Mouse (Mus musculus) macrophage (primary cell): ENCODE results near the gene Prpf38b. TPM values are rescaled to one million over a fixed set of nuclear protein-coding genes. Genes with fewer than 3 reads are reported as not detected.
A peak's percentile ranks its signal among the peaks of the same experiment; 100 is the strongest.

ENCODE experiments used
- H3K27ac ChIP-seq: fragments of 350-480 bp; formaldehyde crosslinking; 2 replicates; pipeline ENCODE4 v1.9.0; 2021
- H3K36me3 ChIP-seq: fragments of 350-480 bp; formaldehyde crosslinking; 2 replicates; pipeline ENCODE4 v1.9.0; 2021; ENCODE audit errors: inconsistent target
- H3K4me3 ChIP-seq: fragments of 350-480 bp; formaldehyde crosslinking; 2 replicates; pipeline ENCODE4 v1.9.0; 2021; ENCODE audit errors: inconsistent target
- H3K79me2 ChIP-seq: fragments of 350-480 bp; formaldehyde crosslinking; 2 replicates; pipeline ENCODE4 v1.9.0; 2021; ENCODE audit errors: inconsistent target
- WGBS: methylation state at CpG from one replicate; pipeline ENCODE4 v1.1.7; 2026; ENCODE audit warnings: inconsistent platforms; ENCODE audit not compliant: missing documents; 5-methylcytosine and 5-hydroxymethylcytosine counted together
- polyA plus RNA-seq: library from polyadenylated mRNA; stranded (reverse); fragments of 250-400 nt; gene quantifications from 3 replicates; pipeline ENCODE4 v1.2.4, GENCODE M21; 2018; ENCODE audit warnings: inconsistent platforms

Gene Prpf38b
- polyA plus RNA-seq, 1 experiment from 2014 or later: 154 TPM

- Histone ChIP-seq H3K27ac (peak overlapping the region; percentile 15; the same call in 1 of the 2 replicates), H3K79me2 (no peaks in the 10 kb centered on the region), H3K36me3 (no peaks in the 10 kb centered on the region), H3K4me3 (no peak overlapping the region)
- 64% methylated on average over 7 of the region's 7 CpGs for WGBS
Observed at GRCm38 (mm10) chr3:108858231-108858770, 53.2 kb downstream of the Prpf38b start.

GRCm38 (mm10) chr3:108857714-108858113 is 53.8 kb downstream of the Prpf38b start:
- Histone ChIP-seq H3K4me3 (no peak overlapping the region), H3K79me2 (no peaks in the 10 kb centered on the region), H3K27ac (peak overlapping the region; percentile 15; the same call in 1 of the 2 replicates), H3K36me3 (no peaks in the 10 kb centered on the region)
- WGBS: 100% methylated on average over 1 of the region's 1 CpGs

- H3K79me2 ChIP-seq: no peaks in the 10 kb centered on the region
- WGBS: 72% methylated on average over 3 of the region's 3 CpGs
Observed at GRCm38 (mm10) chr3:108857124-108857470, 54.4 kb downstream of the Prpf38b start.

GRCm38 (mm10) chr3:108856386-108857123 is 55.0 kb downstream of the Prpf38b start:
- no peaks in the 10 kb centered on the region for H3K79me2 ChIP-seq
- no peak overlapping the region for H3K4me3 ChIP-seq
- 78% methylated on average over 8 of the region's 8 CpGs for WGBS
- no peaks in the 10 kb centered on the region for H3K36me3 ChIP-seq
- peak overlapping the region; percentile 83 for H3K27ac ChIP-seq

More at GRCm38 (mm10) chr3:108857124-108857470, 54.4 kb downstream of the Prpf38b start:
- no peak overlapping the region for H3K27ac ChIP-seq
- H3K4me3 ChIP-seq: no peak overlapping the region
- no peaks in the 10 kb centered on the region for H3K36me3 ChIP-seq

- Histone ChIP-seq H3K79me2 (no peaks in the 10 kb centered on the region), H3K4me3 (no peak overlapping the region), H3K27ac (peak overlapping the region; percentile 83), H3K36me3 (no peaks in the 10 kb centered on the region)
- 48% methylated on average over 10 of the region's 10 CpGs for WGBS
Observed at GRCm38 (mm10) chr3:108855864-108856263, 55.7 kb downstream of the Prpf38b start.

DNA sequence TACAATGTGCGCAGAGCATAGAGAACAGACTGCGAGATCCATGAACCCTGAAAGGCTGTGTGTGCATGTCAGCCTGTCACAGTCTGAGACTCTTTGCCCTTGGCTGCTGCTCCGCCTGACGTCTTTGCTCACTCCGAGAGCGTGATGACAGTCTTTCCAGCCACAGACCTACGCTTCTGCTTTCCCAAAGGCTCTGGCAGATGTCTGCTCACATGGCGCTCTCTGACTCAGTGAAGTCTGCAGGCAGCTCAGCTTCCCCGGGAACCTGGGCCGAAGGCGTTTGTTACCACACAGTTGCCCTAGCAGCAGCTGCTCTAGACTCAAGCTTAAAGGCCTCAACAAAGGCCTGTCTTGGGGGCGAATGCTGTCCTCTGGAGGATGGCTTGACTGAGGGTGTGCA is 56.2 kb downstream of the Prpf38b start:
- WGBS: 26% methylated on average over 12 of the region's 12 CpGs
- Histone ChIP-seq H3K36me3 (no peaks in the 10 kb centered on the region), H3K4me3 (no peak overlapping the region), H3K79me2 (no peaks in the 10 kb centered on the region), H3K27ac (peak overlapping the region; percentile 83)

- 67% methylated on average over 1 of the region's 1 CpGs for WGBS
- H3K36me3 ChIP-seq: no peaks in the 10 kb centered on the region
- no peaks in the 10 kb centered on the region for H3K79me2 ChIP-seq
- no peak overlapping the region for H3K27ac ChIP-seq
- no peak overlapping the region for H3K4me3 ChIP-seq
Observed at GRCm38 (mm10) chr3:108853266-108853665, 58.3 kb downstream of the Prpf38b start.

Other genes with a start within 250 kb of the Prpf38b start
- gene Gpsm2, start 189.4 kb downstream of the Prpf38b start, polyA plus RNA-seq: 10.8 to 12.0 TPM (median 11.9 TPM) in 3 replicates
- gene Aknad1, start 172.1 kb downstream of the Prpf38b start, polyA plus RNA-seq: not detected in 3 replicates
- gene Stxbp3, start 71.2 kb downstream of the Prpf38b start, polyA plus RNA-seq: 35.4 to 73.9 TPM (median 66.9 TPM) in 3 replicates
- 0.12 to 0.16 TPM (median 0.13 TPM) in 3 replicates for gene Fndc7, start 21.7 kb downstream of the Prpf38b start, polyA plus RNA-seq
- not detected in 3 replicates for gene Henmt1, start 28.1 kb upstream of the Prpf38b start, polyA plus RNA-seq
- not detected in 3 replicates for gene Gm9857, start 28.7 kb upstream of the Prpf38b start, polyA plus RNA-seq
- 22.5 to 30.1 TPM (median 22.8 TPM) in 3 replicates for gene Fam102b, start 115.9 kb upstream of the Prpf38b start, polyA plus RNA-seq
- not detected in 3 replicates for gene Slc25a54, start 168.7 kb upstream of the Prpf38b start, polyA plus RNA-seq
- 27.3 to 48.9 TPM (median 37.5 TPM) in 3 replicates for gene Slc25a24, start 211.4 kb upstream of the Prpf38b start, polyA plus RNA-seq